Mouse (Mus musculus): ENCODE results near the gene Msmo1. TPM values are rescaled to one million over a fixed set of nuclear protein-coding genes. Genes with fewer than 3 reads are reported as not detected.

Gene Msmo1
- polyA plus RNA-seq, 1 experiment: 134 TPM

- H3K27ac ChIP-seq (ENCODE audit: insufficient read depth, low read length): no peak overlapping the region
- H3K4me3 ChIP-seq (ENCODE audit: insufficient read depth, low read length): no peak overlapping the region
- H3K4me1 ChIP-seq (ENCODE audit: control insufficient read depth, insufficient read depth, low read length): no peaks in the 10 kb centered on the region
- no peak for TF ChIP-seq POLR2A (IDR thresholded peaks at IDR 0.05; ENCODE audit: low read depth, low read length)
- peak; percentile 58; the same call in 1 of the 2 replicates for TF ChIP-seq CTCF (IDR thresholded peaks at IDR 0.05; ENCODE audit: borderline replicate concordance, insufficient read depth, low read length)
Observed at GRCm38 (mm10) chr8:64761430-64761829, 27.8 kb upstream of the Msmo1 start.

DNA sequence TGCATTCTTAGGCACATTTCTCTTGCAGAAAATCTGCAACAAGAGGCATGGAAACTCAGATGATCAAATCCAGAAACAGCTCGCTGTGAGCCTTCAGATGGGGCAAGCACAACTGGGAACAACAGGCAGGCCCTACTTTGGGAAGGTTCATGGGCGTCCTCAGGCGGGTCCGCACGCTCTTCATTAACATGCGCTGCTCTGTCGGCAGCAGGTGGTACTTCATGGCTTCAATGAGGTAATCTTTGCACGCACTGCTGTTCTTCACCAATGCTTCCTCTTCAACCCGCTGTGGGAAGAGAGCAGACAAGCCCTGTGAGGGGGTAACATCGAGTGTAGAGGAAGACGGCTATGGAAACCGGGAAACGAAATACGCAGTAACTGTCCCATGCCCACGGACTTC lies 24.4 kb upstream of the Msmo1 start:
- H3K27ac ChIP-seq (ENCODE audit: insufficient read depth, low read length): no peak overlapping the region
- TF ChIP-seq POLR2A (IDR thresholded peaks at IDR 0.05; ENCODE audit: low read depth, low read length) (no peak), CTCF (IDR thresholded peaks at IDR 0.05; ENCODE audit: borderline replicate concordance, insufficient read depth, low read length) (no peak)
- H3K4me3 ChIP-seq (ENCODE audit: insufficient read depth, low read length): no peak overlapping the region
- no peaks in the 10 kb centered on the region for H3K4me1 ChIP-seq (ENCODE audit: control insufficient read depth, insufficient read depth, low read length)

DNA sequence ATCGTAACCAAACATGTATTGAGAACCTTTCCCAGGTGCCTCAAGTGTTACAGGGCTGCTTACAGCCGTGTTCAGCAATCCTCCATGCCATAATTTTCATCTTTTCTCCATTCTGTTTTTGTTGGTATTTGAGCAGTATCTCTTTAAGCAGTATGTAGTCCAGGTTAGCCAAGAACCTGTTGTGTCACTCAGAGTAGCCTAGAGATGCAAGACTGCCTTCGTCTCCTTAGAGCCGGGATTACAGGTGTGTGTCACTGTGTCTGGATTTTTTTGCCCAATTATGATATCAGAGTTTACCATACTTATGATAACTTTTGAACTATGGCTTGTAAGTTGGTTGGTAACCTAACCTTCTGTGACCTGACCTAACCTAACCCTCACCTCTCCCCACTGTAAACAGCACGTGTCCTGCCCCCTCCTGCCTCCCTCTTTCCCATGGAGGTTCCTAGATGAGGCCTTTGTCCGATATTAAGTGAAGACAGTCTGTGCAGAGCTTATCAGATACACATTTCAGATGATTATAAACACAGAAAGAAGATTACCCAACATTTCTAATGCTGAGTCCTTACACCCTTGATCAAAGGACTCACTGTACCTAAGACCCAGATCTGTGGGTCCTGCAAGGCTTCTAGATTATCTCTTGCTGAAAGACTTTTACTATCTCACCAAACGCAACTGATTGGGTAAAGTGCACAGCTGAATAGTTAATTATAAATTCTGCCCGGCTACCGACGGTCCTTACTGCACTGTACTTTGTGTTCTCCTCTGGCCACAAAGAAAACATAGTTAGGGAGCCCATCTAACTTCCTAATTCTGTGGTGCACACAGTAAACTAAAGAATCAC lies 12.8 kb upstream of the Msmo1 start:
- TF ChIP-seq CTCF (IDR thresholded peaks at IDR 0.05; ENCODE audit: borderline replicate concordance, insufficient read depth, low read length) (no peak), POLR2A (IDR thresholded peaks at IDR 0.05; ENCODE audit: low read depth, low read length) (no peak)
- Histone ChIP-seq H3K27ac (ENCODE audit: insufficient read depth, low read length) (no peak overlapping the region), H3K4me3 (ENCODE audit: insufficient read depth, low read length) (no peak overlapping the region), H3K4me1 (ENCODE audit: control insufficient read depth, insufficient read depth, low read length) (no peaks in the 10 kb centered on the region)

DNA sequence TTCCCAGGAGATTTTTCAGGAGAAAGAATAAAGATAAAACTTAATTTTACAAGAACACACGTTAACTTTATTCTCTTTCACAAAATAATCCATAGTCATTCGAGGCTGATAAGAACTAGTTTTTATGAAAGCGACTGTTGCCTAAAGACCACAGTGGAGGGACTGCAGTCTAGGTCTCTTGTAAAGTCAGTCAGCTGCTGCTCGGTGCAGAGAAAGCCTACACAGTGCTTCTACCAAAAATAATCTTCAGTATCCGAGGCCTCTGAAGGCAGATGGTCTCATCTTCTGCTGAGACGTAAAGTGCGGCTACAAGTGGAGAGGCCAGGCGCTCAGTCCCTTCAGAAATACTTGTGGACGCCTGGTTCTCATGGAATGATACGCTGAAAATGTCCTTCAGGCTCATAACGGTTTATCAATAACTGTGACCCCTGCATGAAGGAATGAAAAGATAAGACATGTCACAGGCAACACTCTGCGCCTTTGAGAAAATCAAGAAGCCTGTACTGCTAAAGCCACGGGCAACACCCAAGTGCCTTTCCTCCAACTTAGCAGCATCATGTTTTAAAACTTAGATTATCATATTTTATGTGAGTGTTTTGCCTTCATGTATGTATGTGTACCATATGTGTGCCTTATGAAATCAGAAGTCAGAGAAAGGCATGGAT lies 7.1 kb upstream of the Msmo1 start:
- H3K27ac ChIP-seq (ENCODE audit: insufficient read depth, low read length): no peak overlapping the region
- H3K4me3 ChIP-seq (ENCODE audit: insufficient read depth, low read length): no peak overlapping the region
- TF ChIP-seq POLR2A (IDR thresholded peaks at IDR 0.05; ENCODE audit: low read depth, low read length) (no peak), CTCF (IDR thresholded peaks at IDR 0.05; ENCODE audit: borderline replicate concordance, insufficient read depth, low read length) (no peak)
- no peaks in the 10 kb centered on the region for H3K4me1 ChIP-seq (ENCODE audit: control insufficient read depth, insufficient read depth, low read length)

GRCm38 (mm10) chr8:64738916-64739315 lies 5.3 kb upstream of the Msmo1 start:
- no peak for TF ChIP-seq POLR2A (IDR thresholded peaks at IDR 0.05; ENCODE audit: low read depth, low read length)
- no peak for TF ChIP-seq CTCF (IDR thresholded peaks at IDR 0.05; ENCODE audit: borderline replicate concordance, insufficient read depth, low read length)
- Histone ChIP-seq H3K4me3 (ENCODE audit: insufficient read depth, low read length) (no peak overlapping the region), H3K27ac (ENCODE audit: insufficient read depth, low read length) (no peak overlapping the region), H3K4me1 (ENCODE audit: control insufficient read depth, insufficient read depth, low read length) (no peaks in the 10 kb centered on the region)

GRCm38 (mm10) chr8:64736767-64737323 lies 3.3 kb upstream of the Msmo1 start:
- no peak overlapping the region for H3K27ac ChIP-seq (ENCODE audit: insufficient read depth, low read length)
- TF ChIP-seq CTCF (IDR thresholded peaks at IDR 0.05; ENCODE audit: borderline replicate concordance, insufficient read depth, low read length) (no peak), POLR2A (IDR thresholded peaks at IDR 0.05; ENCODE audit: low read depth, low read length) (no peak)
- no peak overlapping the region for H3K4me3 ChIP-seq (ENCODE audit: insufficient read depth, low read length)
- no peaks in the 10 kb centered on the region for H3K4me1 ChIP-seq (ENCODE audit: control insufficient read depth, insufficient read depth, low read length)

DNA sequence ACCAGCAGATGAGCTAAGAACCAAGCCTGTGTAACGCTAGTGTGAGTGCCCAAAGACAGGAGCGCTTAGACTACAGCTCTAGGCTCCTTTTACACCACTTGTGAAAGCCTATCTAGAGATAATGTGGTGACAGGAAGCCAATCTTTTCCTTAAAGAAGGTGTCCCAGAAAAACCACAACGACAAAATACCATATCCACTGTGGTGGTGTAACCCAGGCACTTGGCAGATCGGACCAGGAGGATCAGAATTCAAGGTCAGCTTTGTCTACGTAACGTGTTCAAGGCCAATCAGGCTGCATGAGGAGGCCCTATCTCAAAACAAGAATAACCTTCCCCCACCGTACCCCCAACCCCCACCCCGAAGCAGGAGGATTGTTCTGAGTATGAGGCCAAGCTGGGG lies 1.6 kb upstream of the Msmo1 start:
- no peak for TF ChIP-seq POLR2A (IDR thresholded peaks at IDR 0.05; ENCODE audit: low read depth, low read length)
- no peak for TF ChIP-seq CTCF (IDR thresholded peaks at IDR 0.05; ENCODE audit: borderline replicate concordance, insufficient read depth, low read length)
- H3K4me1 ChIP-seq (ENCODE audit: control insufficient read depth, insufficient read depth, low read length): peaks cover 4% of the 10 kb centered on the region; the same call in 1 of the 2 replicates
- no peak overlapping the region for H3K27ac ChIP-seq (ENCODE audit: insufficient read depth, low read length)
- H3K4me3 ChIP-seq (ENCODE audit: insufficient read depth, low read length): no peak overlapping the region

GRCm38 (mm10) chr8:64732596-64732995 lies 996 bp downstream of the Msmo1 start:
- TF ChIP-seq CTCF (IDR thresholded peaks at IDR 0.05; ENCODE audit: borderline replicate concordance, insufficient read depth, low read length): no peak
- TF ChIP-seq POLR2A (IDR thresholded peaks at IDR 0.05; ENCODE audit: low read depth, low read length): peak; percentile 30; the same call in 1 of the 2 replicates
- Histone ChIP-seq H3K4me3 (ENCODE audit: insufficient read depth, low read length) (peak overlapping the region; percentile 91), H3K27ac (ENCODE audit: insufficient read depth, low read length) (peak overlapping the region; percentile 9; the same call in 1 of the 2 replicates)

DNA sequence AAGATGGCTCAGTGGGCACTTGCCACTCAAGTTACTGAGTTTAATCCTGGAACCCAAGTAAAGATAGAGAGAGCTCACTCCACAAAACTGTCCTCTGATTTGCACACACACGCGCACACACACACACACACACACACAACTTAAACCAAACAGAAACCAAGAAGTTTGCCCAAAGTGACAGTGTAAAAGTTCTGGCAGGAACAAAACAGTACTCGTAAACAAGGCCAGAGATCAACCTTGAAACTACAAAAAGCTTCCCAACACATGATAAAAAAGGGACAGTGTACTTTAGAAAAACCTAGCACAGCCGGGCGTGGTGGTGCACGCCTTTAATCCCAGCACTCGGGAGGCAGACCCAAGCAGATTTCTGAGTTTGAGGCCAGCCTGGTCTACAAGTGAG lies 5.4 kb downstream of the Msmo1 start:
- TF ChIP-seq CTCF (IDR thresholded peaks at IDR 0.05; ENCODE audit: borderline replicate concordance, insufficient read depth, low read length) (no peak), POLR2A (IDR thresholded peaks at IDR 0.05; ENCODE audit: low read depth, low read length) (no peak)
- H3K4me3 ChIP-seq (ENCODE audit: insufficient read depth, low read length): no peak overlapping the region
- peak overlapping the region; percentile 10; the same call in 1 of the 2 replicates for H3K27ac ChIP-seq (ENCODE audit: insufficient read depth, low read length)
- peaks cover 20% of the 10 kb centered on the region for H3K4me1 ChIP-seq (ENCODE audit: control insufficient read depth, insufficient read depth, low read length)

More at GRCm38 (mm10) chr8:64732596-64732995, 996 bp downstream of the Msmo1 start:
- peaks cover 6% of the 10 kb centered on the region for H3K4me1 ChIP-seq (ENCODE audit: control insufficient read depth, insufficient read depth, low read length)
